Mouse (Mus musculus): ENCODE data around the gene Rbpms2.

GRCm38 (mm10) chr9:65603401-65604102 is 25.9 kb upstream of the Rbpms2 start:
- peak; percentile 67 for TF ChIP-seq CTCF (IDR thresholded peaks at IDR 0.05)
- TF ChIP-seq POLR2A (IDR thresholded peaks at IDR 0.05; ENCODE audit: insufficient read depth, low read depth, low read length), result no peak

Data from heart, adult 2 months (tissue).